25 mouse cellular contexts compared by ENCODE assay signal in genomic region chr4:106541491-106541890, GRCm38 (mm10). TPM values are rescaled to one million over a fixed set of nuclear protein-coding genes. Genes with fewer than 3 reads are reported as not detected.
DNase-seq lines count a peak whose midpoint lies in the region; TF ChIP-seq lines count a peak whose summit lies in the region.
"Had no signal": no experiment of that assay in that cellular context is flagged by ENCODE, and none has a peak within 500 bp of the region (broad histone marks: within the 10 kb centered on the region; RNA-seq: fewer than 3 reads in every experiment).

No protein-coding gene starts in this region.

- WGBS in kidney, adult 2 months: 33% methylated on average over 3 of the region's 3 CpGs

- no peak for TF ChIP-seq POLR2A in kidney, adult 2 months (IDR thresholded peaks at IDR 0.05; ENCODE audit: low read depth, low read length)

- H3K4me1 ChIP-seq in kidney, adult 2 months (ENCODE audit: control insufficient read depth, insufficient read depth, low read length): peaks cover 9% of the 10 kb centered on the region; the same call in 1 of the 2 replicates
- H3K4me1 ChIP-seq: embryonic facial prominence, embryonic 12.5 days; forebrain, embryonic 13.5 days; forebrain, embryonic 15.5 days had no signal

- no peak overlapping the region for H3K4me3 ChIP-seq in kidney, adult 2 months (ENCODE audit: insufficient read depth, low read depth, low read length)
- H3K4me3 ChIP-seq: embryonic facial prominence, embryonic 10.5 days; embryonic facial prominence, embryonic 12.5 days; forebrain, embryonic 13.5 days; forebrain, embryonic 15.5 days had no signal

- no peaks in the 10 kb centered on the region for H3K27me3 ChIP-seq in kidney, adult 2 months (replicated peaks; ENCODE audit: control insufficient read depth, insufficient read depth, low read length)
- H3K27me3 ChIP-seq: embryonic facial prominence, embryonic 12.5 days; forebrain, embryonic 13.5 days; forebrain, embryonic 15.5 days; Patski had no signal

- H3K27ac ChIP-seq in kidney, adult 2 months (ENCODE audit: insufficient read depth, low read depth, low read length): no peak overlapping the region
- H3K27ac ChIP-seq: embryonic facial prominence, embryonic 10.5 days; embryonic facial prominence, embryonic 12.5 days; forebrain, embryonic 13.5 days; forebrain, embryonic 15.5 days had no signal

- TF ChIP-seq CTCF in kidney, adult 2 months (conservative IDR thresholded peaks at IDR 0.05; ENCODE audit: insufficient read depth, insufficient read length, low read depth, low read length): no peak

- DNase-seq in adrenal gland, adult (ENCODE audit: inconsistent age in 2 of 2, low spot score in 1 of 2): peak; percentile 43 to 69
- DNase-seq in adrenal gland, postnatal 10 days: no peak
- peak; percentile 48 for DNase-seq in kidney, adult 2 months
- DNase-seq in kidney, adult 8-10 months: no peak
- DNase-seq in testis, postnatal 14 days (ENCODE audit: low spot score): peak; percentile 40
- no peak for DNase-seq in testis, postnatal 10 days (ENCODE audit: low spot score)
- DNase-seq: adrenal gland, adult 2 months; B cell, adult 2 months; cerebellum, adult 11-12 months; cerebellum, adult 2 months; cerebellum, adult 9-10 months; cerebellum, postnatal 10 days; cerebellum, postnatal 25 days; forebrain, postnatal 0 days had no signal

- no peaks in the 10 kb centered on the region for H3K36me3 ChIP-seq in kidney, adult 2 months (ENCODE audit: control insufficient read depth, insufficient read depth, low read length)
- H3K36me3 ChIP-seq: embryonic facial prominence, embryonic 10.5 days; embryonic facial prominence, embryonic 12.5 days; forebrain, embryonic 15.5 days; G1E had no signal

RNA-seq across cellular contexts. Expression of gene Dhcr24, which starts 19.3 kb away (rescaled TPM):
- 10 to 100 TPM; 54.2 to 88.2 TPM for total RNA-seq in adrenal gland, postnatal 10 days (2021)
- 242 and 276 TPM in 2 replicates for polyA plus RNA-seq in kidney, adult 2 months (2012; rRNA removed)

RNA-seq across cellular contexts. Expression of gene Bsnd, which starts 49.4 kb away (rescaled TPM):
- not detected for total RNA-seq in adrenal gland, postnatal 10 days (2021)
- 73.6 and 78.1 TPM in 2 replicates for polyA plus RNA-seq in kidney, adult 2 months (2012; rRNA removed)
- total RNA-seq: adrenal gland, adult 2 months; adrenal gland, postnatal 36 days; forebrain, postnatal 0 days had no signal
- polyA plus RNA-seq: activated CD4-positive, CD25-positive, alpha-beta regulatory T cell, adult 4 months; CD4-positive, CD25-positive, alpha-beta regulatory T cell, adult 4 months; cortical plate, adult 2 months; embryonic facial prominence, embryonic 10.5 days; embryonic facial prominence, embryonic 12.5 days; forebrain, embryonic 11.5 days; forebrain, embryonic 13.5 days; forebrain, embryonic 15.5 days; forebrain, postnatal 0 days; G1E had no signal

Comparison
In these comparisons a context has a peak if more than half of its experiments do, and no peak if none do; other contexts are left out.
1. DNase-seq: peak in adrenal gland, adult (2 of 2), kidney, adult 2 months (single experiment) and testis, postnatal 14 days (single experiment); none in adrenal gland, postnatal 10 days (single experiment), kidney, adult 8-10 months (0 of 2) and testis, postnatal 10 days (single experiment).